Mouse (Mus musculus): ENCODE measurements around the gene Adipoq.
"Not testable (repeated sequence)": the region's sequence is repeated elsewhere in the genome, so short reads cannot be mapped to it uniquely, and the experiment has no call there.

- TF ChIP-seq CTCF (conservative IDR thresholded peaks at IDR 0.05; ENCODE audit: low read length); POU5F1 (IDR thresholded peaks at IDR 0.05; ENCODE audit: borderline replicate concordance, low read length); NANOG (IDR thresholded peaks at IDR 0.05; ENCODE audit: borderline replicate concordance, low read length): not testable (repeated sequence)
Observed at GRCm38 (mm10) chr16:23179436-23179835, 33.1 kb downstream of the Adipoq start.
